Mouse (Mus musculus): ENCODE results near the gene Oser1. TPM values are rescaled to one million over a fixed set of nuclear protein-coding genes. Genes with fewer than 3 reads are reported as not detected.
"Not testable (repeated sequence)": the region's sequence is repeated elsewhere in the genome, so short reads cannot be mapped to it uniquely, and the experiment has no call there.

Oser1 gene
- total RNA-seq, 2 experiments from 2014 or later = 31.3 to 33.8 TPM

DNA sequence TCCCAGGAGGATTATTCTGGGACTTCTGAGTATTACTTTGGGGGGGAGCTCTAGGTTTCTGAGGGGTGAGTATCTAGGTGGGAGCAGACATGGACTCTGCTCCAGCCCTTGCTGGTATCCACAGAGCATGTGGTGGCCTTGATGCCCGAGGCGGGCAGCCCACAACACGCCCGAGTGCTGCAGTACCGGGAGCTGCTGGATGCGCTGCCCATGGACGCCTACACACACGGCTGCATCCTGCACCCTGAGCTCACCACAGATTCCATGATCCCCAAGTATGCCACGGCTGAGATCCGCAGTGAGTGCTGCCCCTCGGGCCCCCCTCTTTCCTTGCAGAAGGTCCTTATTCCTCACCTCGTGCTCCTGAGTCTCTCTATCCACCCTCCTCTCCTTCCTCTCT is 22.9 kb upstream of the Oser1 start:
- DNase-seq (ENCODE audit: low spot score in 2 of 2) = no peak

DNA sequence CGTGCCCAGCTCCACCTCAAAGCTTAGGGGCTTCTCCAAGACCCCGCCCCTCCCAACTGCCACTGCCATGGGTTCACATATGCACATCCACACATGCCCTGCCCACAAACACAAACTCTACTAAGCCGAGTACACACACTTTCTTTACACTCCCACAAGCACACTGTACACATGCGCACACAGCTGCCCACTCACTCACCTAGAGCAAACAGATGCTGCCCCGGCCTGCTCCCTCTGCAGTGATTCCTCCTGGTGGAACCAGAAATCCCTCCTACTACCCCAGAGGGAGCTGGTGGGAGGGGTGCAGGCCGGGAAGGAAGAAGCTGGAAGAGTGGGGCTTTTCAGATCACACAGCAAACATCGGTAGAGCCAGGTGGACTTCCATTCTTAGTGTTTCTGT is 19.5 kb upstream of the Oser1 start:
- no peak for DNase-seq (ENCODE audit: low spot score in 2 of 2)

DNA sequence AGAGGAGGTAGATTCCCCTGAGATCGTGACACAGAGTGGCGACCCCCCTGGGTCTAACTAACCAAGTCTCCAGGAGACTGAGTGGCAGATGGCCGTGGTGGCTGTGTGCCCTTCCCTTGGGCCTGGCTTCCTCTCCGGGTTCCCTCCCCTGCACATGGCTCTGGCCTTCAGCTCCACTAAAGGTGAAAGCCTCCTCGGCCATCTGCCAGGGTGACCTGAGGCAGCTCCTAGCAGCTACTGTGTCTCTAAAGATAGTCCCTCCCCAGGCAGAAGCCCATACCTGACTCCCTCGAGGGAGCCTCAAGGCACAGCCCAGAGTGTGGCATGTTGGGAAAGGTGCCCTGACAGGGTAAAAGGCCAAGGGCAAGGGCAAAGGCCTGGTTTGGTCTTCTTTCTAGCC is 19.0 kb upstream of the Oser1 start:
- DNase-seq (ENCODE audit: low spot score in 2 of 2) = no peak

DNA sequence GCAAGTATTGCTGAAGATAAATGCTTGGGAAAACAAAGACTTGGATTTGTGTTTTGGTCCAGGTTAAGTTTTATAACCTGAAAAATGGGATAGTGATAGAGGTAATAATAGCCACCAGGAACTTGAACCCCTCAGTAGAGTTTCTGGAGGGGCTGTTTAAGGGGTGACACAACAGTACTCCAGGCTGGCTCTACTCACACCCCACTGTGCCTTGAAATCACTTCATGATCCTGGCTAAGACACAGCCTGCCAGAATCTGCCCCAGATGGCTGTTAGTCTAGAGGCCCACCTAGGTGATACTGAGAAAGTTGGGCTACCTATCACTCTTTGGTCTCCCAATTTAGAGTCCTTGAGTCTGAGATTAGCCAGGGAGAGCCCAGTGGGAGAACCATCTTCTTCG is 15.0 kb upstream of the Oser1 start:
- DNase-seq (ENCODE audit: low spot score in 2 of 2) = no peak

DNA sequence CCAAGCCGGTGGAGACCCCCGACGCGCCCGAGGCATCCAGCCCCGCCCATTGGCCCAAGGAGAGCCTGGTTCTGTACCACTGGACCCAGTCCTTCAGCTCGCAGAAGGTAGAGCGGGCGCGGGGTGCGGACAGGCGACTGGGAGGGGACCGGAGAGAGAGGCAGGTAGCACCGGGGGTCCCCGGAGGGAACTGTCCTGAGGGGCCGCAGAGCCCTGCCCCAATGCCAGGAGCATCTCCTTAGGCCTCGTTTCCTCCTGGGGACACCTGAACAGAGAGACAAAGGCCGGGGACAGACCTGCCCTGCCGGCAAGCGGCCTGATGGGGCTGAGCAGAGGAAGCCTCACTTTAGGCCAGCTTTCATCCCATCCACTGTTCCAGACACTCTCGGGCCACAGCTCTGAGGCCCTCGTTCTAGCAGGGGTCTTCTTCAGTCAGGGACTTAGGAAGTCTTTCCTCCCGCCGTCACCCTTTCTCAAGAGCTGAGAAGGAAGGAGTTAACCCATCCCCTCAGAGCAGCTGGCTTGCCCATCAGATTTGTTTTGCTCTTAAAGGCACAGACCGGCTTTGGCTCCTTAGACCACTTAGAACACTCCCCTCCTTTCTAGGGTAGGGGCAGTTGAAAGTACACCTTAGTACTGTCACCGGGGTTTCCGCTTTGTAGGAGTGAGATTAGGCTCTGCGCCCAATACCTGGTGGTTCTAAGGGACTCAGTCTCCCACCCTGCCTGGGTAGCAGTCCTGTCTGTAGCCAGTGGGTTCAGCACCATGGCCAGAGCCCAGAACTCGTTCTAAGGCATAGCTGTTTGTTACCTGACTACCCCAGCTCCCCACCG is 14.3 kb upstream of the Oser1 start:
- DNase-seq (ENCODE audit: low spot score in 2 of 2) = peak in 1 of 2 experiments; percentile 44

DNA sequence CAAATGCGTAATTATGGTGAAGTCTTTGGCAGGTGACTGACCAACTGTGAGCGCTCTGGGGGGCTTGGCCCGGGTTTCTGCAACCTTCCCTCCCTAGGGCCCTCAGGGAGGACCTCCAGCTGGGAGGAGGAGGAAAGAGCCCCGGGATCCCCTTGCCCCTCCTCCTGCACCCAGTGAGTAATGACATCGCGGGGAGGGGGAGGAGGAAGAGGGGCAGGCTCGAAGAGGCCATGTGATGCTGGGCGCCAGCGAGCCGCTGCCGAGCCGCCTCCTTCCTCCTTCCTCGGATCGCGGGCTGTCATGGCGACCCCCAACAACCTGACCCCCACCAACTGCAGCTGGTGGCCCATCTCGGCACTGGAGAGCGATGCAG is 13.7 kb upstream of the Oser1 start, which contains the start of gene Gdap1l1:
Gene Gdap1l1 (plus strand): TSS at position 231 of the 373 bp plus-strand sequence.
- no peak for DNase-seq (ENCODE audit: low spot score in 2 of 2)

DNA sequence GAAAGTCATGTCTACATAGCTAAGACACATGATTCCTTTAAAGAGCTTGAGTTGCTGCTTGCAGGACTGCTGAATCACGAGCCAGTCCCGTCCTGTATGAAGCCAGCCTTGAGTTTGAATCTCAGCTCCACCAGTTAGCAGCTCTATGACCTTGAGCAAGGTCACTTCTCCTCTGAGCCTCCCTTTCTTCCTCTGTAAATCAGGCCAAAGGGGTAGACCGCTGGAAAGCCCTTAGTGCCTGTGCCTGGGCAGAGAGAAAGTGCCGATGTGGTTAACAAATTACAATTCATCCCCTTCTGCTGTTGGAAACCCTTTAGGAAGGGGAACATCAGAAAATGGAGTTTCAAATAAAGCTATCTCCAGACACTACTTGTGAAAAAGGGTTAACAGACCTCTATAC is 13.3 kb upstream of the Oser1 start:
- no peak for DNase-seq (ENCODE audit: low spot score in 2 of 2)

DNA sequence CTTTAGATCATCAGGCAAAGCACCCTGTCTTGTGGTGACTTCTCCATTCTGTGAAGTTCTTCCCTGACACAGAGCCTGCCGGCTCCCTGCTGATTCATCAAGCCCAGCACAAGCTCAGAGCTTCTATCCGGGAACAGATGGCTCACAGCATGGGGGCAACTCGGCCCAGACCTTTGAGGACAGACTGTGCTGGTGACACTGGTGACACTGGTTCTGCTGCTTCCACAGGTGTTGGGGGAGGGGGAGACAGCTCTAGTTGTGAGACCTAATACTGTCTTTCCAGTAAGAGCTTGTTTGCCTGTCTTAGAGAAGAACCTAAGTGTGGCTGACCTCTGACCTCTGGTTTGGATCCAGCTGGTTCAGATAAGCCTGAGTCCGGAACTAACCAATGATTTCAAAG is 9.5 kb upstream of the Oser1 start:
- no peak for DNase-seq (ENCODE audit: low spot score in 2 of 2)

DNA sequence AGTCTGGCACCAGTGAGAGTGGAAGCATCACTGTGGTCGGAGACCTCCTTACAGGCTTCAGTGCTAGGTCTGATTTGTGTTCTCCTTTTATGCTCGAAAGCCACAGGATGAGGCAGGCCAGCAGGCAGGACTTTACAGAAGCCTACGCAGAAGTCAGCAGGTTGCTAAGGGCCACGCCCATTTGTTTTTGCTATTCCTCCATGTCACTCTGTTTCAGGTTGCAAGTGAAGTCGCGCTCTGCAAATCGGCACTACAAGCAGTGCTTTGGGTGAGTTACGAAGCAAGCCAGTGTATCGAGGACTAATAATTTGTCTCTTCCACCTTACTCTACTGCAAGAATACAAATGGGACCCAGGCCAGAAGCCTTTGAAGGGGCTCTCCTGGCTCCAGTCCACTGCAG is 6.8 kb upstream of the Oser1 start:
- DNase-seq (ENCODE audit: low spot score in 2 of 2) = no peak

DNA sequence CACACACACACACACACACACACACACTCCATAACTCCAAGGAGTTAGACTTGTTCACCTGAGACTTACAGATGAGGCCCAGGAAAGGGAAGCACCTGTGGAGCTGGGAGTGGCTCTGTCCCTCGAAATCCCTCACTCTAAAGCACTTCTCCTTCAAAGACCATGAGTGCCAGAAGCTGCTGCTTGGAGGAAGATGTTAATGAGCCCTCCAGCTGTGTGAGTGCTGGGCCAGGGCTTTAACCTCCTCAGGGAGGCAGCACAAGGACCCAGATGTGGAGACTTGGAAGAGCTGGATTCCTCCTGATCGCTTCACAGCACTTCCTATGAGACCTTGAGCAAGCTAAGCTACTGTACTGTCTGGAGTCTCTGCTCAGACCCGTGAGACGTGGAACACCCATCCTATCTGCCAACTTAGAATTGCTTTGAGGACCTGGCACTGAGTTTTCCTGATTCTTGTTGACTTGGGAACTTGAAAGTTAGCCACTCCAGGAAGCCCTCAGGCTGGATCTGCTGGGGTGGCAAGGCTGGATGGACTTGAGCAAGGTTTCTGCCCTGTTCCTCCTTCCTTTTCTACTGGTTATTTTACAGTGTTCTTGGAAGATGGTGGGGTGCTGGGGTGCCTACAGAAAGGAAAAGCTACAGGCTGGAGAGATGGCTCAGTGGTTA is 4.0 kb upstream of the Oser1 start:
- DNase-seq (ENCODE audit: low spot score in 2 of 2) = no peak

DNA sequence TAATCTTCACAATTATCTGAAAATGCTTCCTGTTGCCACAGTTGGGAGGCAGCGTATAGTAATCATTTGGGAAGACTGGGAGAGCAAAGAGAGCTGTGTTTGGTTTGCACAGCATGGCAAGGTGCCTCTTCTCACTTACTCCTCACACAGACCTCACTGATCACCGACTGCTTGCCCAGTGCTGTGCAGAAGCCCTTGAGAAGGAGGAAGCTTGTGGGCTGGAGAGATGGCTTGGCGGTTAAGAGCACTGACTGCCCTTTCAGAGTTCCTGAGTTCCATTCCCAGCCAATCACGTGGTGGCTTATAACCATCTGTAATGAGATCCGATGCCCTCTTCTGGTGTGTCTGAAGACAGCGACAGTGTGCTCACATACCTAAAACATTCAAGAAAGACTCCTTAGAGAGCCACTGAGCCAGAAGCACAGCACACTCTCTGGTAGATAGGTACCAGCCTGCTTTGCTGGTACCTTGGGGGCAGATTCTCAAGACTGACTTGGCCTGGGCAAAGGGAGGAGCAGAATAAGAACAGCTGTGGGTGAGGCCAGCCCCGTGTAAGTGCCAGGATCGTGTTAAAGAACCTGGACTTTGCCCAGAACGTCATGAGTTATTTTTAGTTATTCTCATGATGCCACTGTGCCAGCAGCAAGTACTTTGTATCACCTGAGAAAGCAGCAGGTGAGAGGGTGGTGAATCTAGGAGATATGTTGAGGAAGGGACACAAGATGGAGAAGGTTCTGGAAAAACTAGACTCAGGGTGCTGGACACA is 1.4 kb downstream of the Oser1 start:
- no peak for DNase-seq (ENCODE audit: low spot score in 2 of 2)

DNA sequence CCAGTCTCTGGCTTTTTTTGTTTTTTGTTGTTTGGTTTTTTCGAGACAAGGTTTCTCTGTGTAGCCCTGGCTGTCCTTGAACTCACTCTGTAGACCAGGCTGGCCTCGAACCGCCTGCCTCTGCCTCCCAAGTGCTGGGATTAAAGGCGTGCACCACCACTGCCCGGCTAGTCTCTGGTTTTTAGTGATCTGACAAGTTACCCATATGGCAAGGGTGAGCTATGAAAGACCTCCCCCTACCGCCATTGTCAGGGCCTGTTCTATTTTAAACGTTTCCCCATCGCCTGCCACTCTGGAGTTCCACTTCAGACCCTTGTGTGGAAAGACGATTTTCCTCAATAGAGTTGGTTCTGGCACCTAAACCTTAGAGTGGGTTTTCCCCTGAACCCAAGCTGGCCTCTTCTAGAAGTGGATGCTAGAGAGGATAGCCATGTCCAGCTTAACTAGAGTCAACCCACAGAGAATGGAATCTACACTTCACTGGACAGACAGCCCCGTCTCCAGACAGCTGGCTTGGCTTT is 4.1 kb downstream of the Oser1 start:
- no peak for DNase-seq (ENCODE audit: low spot score in 2 of 2)

DNA sequence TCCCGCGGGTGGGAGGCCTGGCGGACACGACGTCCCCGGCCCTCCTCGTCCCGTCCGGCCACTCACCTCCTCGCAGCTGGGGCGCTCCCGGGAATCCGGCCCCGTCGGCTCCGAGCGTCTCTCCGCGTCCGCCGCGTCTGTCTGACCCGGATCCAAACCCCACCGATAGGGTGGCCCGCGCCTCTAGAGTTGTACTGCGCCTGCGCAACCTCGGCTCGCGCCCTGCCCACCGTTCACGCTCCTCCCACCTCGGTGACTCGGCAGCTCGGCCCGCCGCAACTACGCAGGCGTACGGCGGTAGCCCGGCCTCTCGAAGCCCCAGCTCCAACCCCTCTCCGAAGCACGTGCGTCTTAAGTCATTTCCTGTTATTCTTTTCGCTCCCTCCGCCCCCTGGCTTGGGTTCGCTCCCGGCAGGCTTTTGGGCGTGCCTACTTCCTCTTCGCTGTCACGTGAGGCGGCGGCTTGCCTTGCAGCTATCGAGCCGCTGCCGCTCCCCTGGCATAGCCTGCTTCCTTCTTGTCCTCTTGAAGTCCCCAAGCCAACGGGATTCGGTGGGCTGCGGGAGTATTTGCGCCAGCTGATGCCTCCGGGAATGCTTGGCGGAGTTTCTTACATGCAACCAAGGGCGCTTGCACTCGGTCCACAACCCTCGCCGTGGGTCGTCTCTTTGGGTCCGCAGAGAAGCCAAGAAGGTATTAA is 5.0 kb downstream of the Oser1 start:
- DNase-seq (ENCODE audit: low spot score in 2 of 2) = peak; percentile 99

DNA sequence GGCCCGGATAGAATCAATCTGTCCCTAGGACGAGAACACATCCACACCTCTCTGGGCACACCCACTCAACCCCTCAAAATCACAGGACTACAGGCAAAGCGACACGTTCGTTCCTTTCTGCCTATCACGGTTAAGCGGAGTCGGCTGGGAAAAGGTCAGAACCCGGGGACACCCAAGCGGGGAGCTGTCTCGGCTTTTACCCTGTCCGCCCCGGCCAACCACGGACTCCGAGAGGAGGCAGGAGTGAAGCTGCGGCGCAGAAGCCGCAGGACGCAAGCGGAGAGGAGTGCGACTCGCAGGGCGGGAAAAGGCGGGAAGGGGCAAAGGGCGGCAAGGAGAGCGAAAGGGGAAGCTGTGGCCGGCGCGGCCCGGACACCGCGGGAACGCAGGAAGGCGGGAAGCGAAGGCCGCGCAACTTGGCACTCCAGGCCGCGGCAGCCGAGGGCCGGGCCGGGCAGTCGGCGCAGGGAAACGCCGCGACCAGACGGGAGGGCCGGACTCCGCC is 5.6 kb downstream of the Oser1 start:
- peak; percentile 29 to 66 for DNase-seq (ENCODE audit: low spot score in 2 of 2)

DNA sequence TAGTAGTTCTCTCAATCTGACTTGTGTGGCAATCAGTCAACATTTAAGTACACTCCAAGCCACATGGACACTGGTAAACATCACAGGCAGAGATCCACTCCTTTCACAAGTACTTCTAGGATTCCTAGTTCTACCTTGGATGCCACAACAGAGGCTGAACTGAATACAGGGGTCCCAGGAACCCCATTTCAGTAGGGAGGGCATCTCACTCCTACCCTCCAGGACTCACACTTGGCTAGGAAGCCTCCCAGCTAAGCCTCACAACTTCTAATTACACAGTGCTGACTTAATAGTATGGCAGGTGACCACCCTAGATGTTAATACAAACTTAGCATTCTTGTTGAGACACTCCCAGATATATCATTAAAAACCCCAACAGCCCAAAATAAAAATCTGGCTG is 6.7 kb downstream of the Oser1 start:
- no peak for DNase-seq (ENCODE audit: low spot score in 2 of 2)

DNA sequence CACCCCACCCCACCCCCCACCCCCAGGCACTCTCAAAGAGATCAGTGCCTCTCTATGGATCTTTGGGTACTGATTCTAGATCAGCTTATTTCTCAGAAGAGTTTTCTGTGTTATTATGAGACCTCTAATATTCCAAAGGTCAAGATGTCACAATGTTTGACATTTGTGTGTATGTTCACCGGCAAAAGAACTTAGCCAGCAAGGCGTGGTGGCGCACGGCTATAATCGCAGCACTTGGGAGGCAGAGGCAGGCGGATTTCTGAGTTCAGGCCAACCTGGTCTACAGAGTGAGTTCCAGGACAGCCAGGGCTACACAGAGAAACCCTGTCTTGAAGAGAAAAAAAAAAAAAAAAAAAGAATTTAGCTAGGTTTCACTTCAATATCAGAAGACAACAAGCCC is 7.5 kb downstream of the Oser1 start:
- no peak for DNase-seq (ENCODE audit: low spot score in 2 of 2)

DNA sequence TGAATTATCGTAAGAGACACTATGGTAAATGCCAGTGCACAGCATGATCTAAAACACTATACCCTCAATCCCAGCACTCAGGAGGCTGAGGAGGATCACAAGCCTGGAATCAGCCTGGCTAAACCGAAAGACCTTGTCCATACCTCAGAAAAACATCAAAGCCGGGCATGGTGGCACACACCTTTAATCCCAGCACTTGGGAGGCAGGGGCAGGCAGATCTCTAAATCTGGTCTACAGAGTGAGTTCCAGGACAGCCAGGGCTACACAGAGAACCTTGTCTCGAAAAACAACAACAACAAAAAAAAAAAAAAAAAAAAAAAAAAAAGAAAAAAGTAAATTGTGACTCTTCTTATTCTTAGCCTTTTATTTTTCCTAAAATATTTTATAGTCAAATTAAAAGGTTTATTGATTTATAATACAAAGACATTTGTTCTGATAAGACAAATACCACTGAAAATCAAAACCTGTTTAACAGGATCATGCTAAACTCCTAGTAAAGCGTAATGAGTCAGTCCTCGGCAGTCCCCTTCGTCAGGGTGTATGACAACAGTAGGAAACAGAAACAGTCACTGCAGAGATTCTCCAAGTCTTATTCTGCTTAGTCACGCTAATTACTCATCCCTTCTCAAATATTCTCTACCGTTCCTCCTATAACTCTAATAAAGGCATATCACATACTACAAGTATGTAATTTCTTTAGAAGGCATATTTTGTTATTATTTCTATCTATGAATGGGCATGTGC is 11.5 kb downstream of the Oser1 start:
- no peak for DNase-seq (ENCODE audit: low spot score in 2 of 2)

DNA sequence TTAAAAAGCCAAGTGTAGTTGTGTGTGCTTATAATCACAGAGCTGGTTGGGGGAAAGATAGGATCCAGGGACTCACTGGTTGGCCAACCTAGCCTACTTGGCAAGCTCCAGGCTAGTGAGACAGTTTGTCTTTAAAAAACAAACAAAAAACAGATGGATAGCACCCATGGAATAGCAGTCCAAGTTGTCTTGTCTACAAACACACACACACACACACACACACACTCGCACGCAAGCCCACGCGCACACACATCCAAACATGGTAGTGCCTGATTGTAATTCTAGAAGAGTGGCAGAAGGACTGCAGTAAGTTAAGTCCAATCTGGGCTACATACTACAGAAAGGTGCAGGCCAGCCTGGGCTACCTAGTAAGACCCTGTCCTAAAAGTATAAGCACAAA is 12.1 kb downstream of the Oser1 start:
- no peak for DNase-seq (ENCODE audit: low spot score in 2 of 2)

DNA sequence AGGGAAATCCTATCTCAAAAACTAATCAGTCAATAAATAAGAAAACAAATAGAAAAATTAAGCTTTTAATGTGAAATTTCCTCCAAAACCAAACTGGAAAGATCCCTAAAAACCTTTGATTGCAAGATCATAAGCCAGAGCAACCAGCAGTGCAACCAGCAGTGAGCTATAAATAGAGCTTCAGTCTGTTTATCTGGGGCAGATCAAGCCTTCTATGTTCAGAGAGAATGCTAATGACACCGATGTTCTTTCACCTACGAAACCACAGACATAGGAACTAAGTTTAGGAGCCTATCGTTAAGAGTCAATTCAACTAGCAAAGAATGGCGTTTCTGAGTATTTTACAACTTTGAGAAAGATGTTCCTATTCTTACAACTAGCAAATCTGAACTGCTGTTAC is 12.7 kb downstream of the Oser1 start:
- DNase-seq (ENCODE audit: low spot score in 2 of 2) = no peak

DNA sequence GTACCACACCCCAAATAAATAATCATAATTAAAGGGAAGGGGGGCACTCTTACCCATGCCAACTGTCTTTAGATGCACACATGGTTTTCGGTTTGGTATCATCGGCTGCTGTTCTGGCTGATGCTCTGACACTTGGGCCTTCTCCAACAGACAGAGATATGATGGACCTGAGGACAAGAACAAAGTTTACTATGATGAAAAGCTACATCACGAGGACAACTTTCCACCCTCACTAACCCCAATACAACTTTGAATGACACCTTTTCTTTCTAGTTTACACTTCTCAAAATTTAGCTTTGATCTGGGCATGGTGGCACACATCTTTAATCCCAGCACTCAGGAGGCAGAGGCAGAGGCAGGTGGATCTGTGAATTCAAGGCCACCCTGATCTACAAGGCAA is 13.2 kb downstream of the Oser1 start:
- DNase-seq (ENCODE audit: low spot score in 2 of 2) = not testable (repeated sequence)
